Mouse (Mus musculus) adipose tissue, adult 10 weeks (tissue): ENCODE measurements around the gene Mink1. TPM values are rescaled to one million over a fixed set of nuclear protein-coding genes. Genes with fewer than 3 reads are reported as not detected.

Source experiments
- polyA plus RNA-seq: library from polyadenylated mRNA; stranded (reverse); fragments of 350-450 nt; fragmentation: Illumina TruSeq; extraction: RNeasy Lipid Tissue Mini Kit (QIAGEN cat#74804); gene quantifications from one replicate; pipeline ENCODE4 v1.2.3, GENCODE M21; 2014; ENCODE audit warnings: low read depth, low replicate concordance

The Mink1 gene
- polyA plus RNA-seq, result 74.4 TPM

GRCm38 (mm10) chr11:70562287-70562994 lies at the start of gene Mink1:
Mink1 (plus strand) TSS chr11:70562881.

GRCm38 (mm10) chr11:70514288-70514687 lies 48.4 kb upstream of the Mink1 start, which contains the start of gene Vmo1:
Vmo1 (minus strand) TSS chr11:70514616.

GRCm38 (mm10) chr11:70518923-70519322 lies 43.8 kb upstream of the Mink1 start, which contains the start of gene Gltpd2:
Gltpd2 (plus strand) TSS chr11:70519196.

GRCm38 (mm10) chr11:70525184-70525678 lies 37.5 kb upstream of the Mink1 start, which contains the start of gene Psmb6:
Psmb6 (plus strand) TSS chr11:70525367.

GRCm38 (mm10) chr11:70532839-70533238 lies 29.8 kb upstream of the Mink1 start, which contains the start of gene Gm40193:
Gm40193 (minus strand) TSS chr11:70532939.

GRCm38 (mm10) chr11:70539877-70540587 lies 22.6 kb upstream of the Mink1 start, which contains the start of gene Pld2:
Pld2 (plus strand) TSS chr11:70540064.

GRCm38 (mm10) chr11:70615516-70616093 lies 52.9 kb downstream of the Mink1 start, which contains the start of gene 4930544D05Rik:
4930544D05Rik (plus strand) TSS chr11:70615848.

GRCm38 (mm10) chr11:70619101-70619500 lies 56.4 kb downstream of the Mink1 start, which contains the start of gene Chrne:
Chrne (minus strand) TSS chr11:70619216.

GRCm38 (mm10) chr11:70638714-70639278 lies 76.1 kb downstream of the Mink1 start, which contains the start of gene Gp1ba:
Gp1ba (plus strand) TSS chr11:70639122.

GRCm38 (mm10) chr11:70646691-70647650 lies 84.3 kb downstream of the Mink1 start, which contains the start of the genes Rnf167 and Slc25a11:
Rnf167 (plus strand) TSS chr11:70647235.
Slc25a11 (minus strand) TSS chr11:70647479.

GRCm38 (mm10) chr11:70654198-70654922 lies 91.7 kb downstream of the Mink1 start, which contains the start of gene Pfn1:
Pfn1 (minus strand) TSS chr11:70654644.

GRCm38 (mm10) chr11:70656964-70657363 lies 94.3 kb downstream of the Mink1 start, which contains the start of gene Eno3:
Eno3 (plus strand) TSS chr11:70657202.

Other genes starting within 250 kb of the Mink1 start
- gene Alox12e, start 240.3 kb upstream of the Mink1 start, polyA plus RNA-seq, result 2.6 TPM
- gene Alox15, start 210.8 kb upstream of the Mink1 start, polyA plus RNA-seq, result 2.4 TPM
- gene Pelp1, start 152.8 kb upstream of the Mink1 start, polyA plus RNA-seq, result 15.2 TPM
- 45.5 TPM for gene Arrb2, start 130.2 kb upstream of the Mink1 start, polyA plus RNA-seq
- gene Med11, start 111.0 kb upstream of the Mink1 start, polyA plus RNA-seq, result 24.2 TPM
- 5.6 TPM for gene Zmynd15, start 103.4 kb upstream of the Mink1 start, polyA plus RNA-seq
- 14.8 TPM for gene Cxcl16, start 102.9 kb upstream of the Mink1 start, polyA plus RNA-seq
- gene Tm4sf5, start 57.6 kb upstream of the Mink1 start, polyA plus RNA-seq, result not detected
- gene Vmo1, start 48.3 kb upstream of the Mink1 start, polyA plus RNA-seq, result not detected
- gene Gltpd2, start 43.7 kb upstream of the Mink1 start, polyA plus RNA-seq, result not detected
- 235 TPM for gene Psmb6, start 37.5 kb upstream of the Mink1 start, polyA plus RNA-seq
- not detected for gene Gm40193, start 29.9 kb upstream of the Mink1 start, polyA plus RNA-seq
- gene Pld2, start 22.8 kb upstream of the Mink1 start, polyA plus RNA-seq, result 19.3 TPM
- 9.8 TPM for gene 4930544D05Rik, start 53.0 kb downstream of the Mink1 start, polyA plus RNA-seq
- 0.88 TPM for gene Chrne, start 56.3 kb downstream of the Mink1 start, polyA plus RNA-seq
- not detected for gene Gp1ba, start 76.2 kb downstream of the Mink1 start, polyA plus RNA-seq
- 80.8 TPM for gene Rnf167, start 84.4 kb downstream of the Mink1 start, polyA plus RNA-seq
- 126 TPM for gene Slc25a11, start 84.6 kb downstream of the Mink1 start, polyA plus RNA-seq
- 446 TPM for gene Pfn1, start 91.8 kb downstream of the Mink1 start, polyA plus RNA-seq
- gene Eno3, start 94.3 kb downstream of the Mink1 start, polyA plus RNA-seq, result 36.3 TPM
- 75.7 TPM for gene Spag7, start 106.5 kb downstream of the Mink1 start, polyA plus RNA-seq
- gene Camta2, start 125.2 kb downstream of the Mink1 start, polyA plus RNA-seq, result 27.5 TPM
- 21.7 TPM for gene Inca1, start 137.3 kb downstream of the Mink1 start, polyA plus RNA-seq
- gene Kif1c, start 137.7 kb downstream of the Mink1 start, polyA plus RNA-seq, result 97.3 TPM
- gene Zfp3, start 201.3 kb downstream of the Mink1 start, polyA plus RNA-seq, result 6.4 TPM
- gene Scimp, start 249.7 kb downstream of the Mink1 start, polyA plus RNA-seq, result 0.79 TPM